Mouse (Mus musculus) heart, embryonic 14.5 days (tissue): Measurements from ENCODE around the gene Nup93. TPM values are rescaled to one million over a fixed set of nuclear protein-coding genes. Genes with fewer than 3 reads are reported as not detected.

Experiments used
- ATAC-seq: fragments of 200-750 bp; cut with Nextera tagmentation; 2 replicates; pipeline ENCODE4 v1.8.0; 2017; ENCODE audit warnings: low read depth, moderate TSS enrichment; ENCODE audit not compliant: insufficient number of reproducible peaks, insufficient read depth, low FRiP score
- H3K27ac ChIP-seq, 2 experiments: fragments of 200-500 bp in 1 of 2; fragments of 300-500 bp in 1 of 2; sonication (generic) in 1 of 2; replicated peaks in 1 of 2; 2 replicates each; pipeline ENCODE4 v1.5.1; 2012 to 2014; ENCODE audit warnings: low read depth in 2 of 2, low read length in 2 of 2, control low read depth in 1 of 2, mild to moderate bottlenecking in 1 of 2, mixed read lengths in 1 of 2; ENCODE audit not compliant: control insufficient read depth in 1 of 2, insufficient read depth in 1 of 2
- H3K27me3 ChIP-seq: fragments of 300-500 bp; sonication (generic); 2 replicates; pipeline ENCODE4 v1.6.1; 2014; ENCODE audit warnings: mild to moderate bottlenecking, low read length, control low read depth; ENCODE audit not compliant: control insufficient read depth, insufficient read depth
- H3K36me3 ChIP-seq: fragments of 300-500 bp; sonication (generic); 2 replicates; pipeline ENCODE4 v1.6.1; 2014; ENCODE audit warnings: mild to moderate bottlenecking, control low read depth, low read length, mixed read lengths; ENCODE audit not compliant: control insufficient read depth, insufficient read depth
- H3K4me1 ChIP-seq, 2 experiments: fragments of 200-500 bp in 1 of 2; fragments of 300-500 bp in 1 of 2; sonication (generic) in 1 of 2; 2 replicates each; pipeline ENCODE4 v1.6.1; 2012 to 2014; ENCODE audit warnings: low read length in 2 of 2, control low read depth in 1 of 2, mixed read lengths in 1 of 2; ENCODE audit not compliant: control insufficient read depth in 2 of 2, insufficient read depth in 2 of 2
- H3K4me2 ChIP-seq: fragments of 300-500 bp; sonication (generic); 2 replicates; pipeline ENCODE4 v1.6.1; 2014; ENCODE audit warnings: mild to moderate bottlenecking, low read length
- H3K4me3 ChIP-seq, 2 experiments: fragments of 200-500 bp in 1 of 2; fragments of 300-500 bp in 1 of 2; sonication (generic) in 1 of 2; 2 replicates each; pipeline ENCODE4 v1.5.1; 2012 to 2014; ENCODE audit warnings: low read length in 2 of 2, mild to moderate bottlenecking in 2 of 2, control low read depth in 1 of 2, low read depth in 1 of 2, moderate library complexity in 1 of 2; ENCODE audit not compliant: control insufficient read depth in 1 of 2, insufficient read depth in 1 of 2
- H3K9ac ChIP-seq: fragments of 300-500 bp; sonication (generic); 2 replicates; pipeline ENCODE4 v1.6.1; 2014; ENCODE audit warnings: mild to moderate bottlenecking, low read length
- H3K9me3 ChIP-seq: fragments of 300-500 bp; sonication (generic); 2 replicates; pipeline ENCODE4 v1.6.1; 2016; ENCODE audit warnings: low read length, control low read depth; ENCODE audit not compliant: control insufficient read depth
- WGBS: fragments of 180-500 bp; shearing (Covaris S2); extraction: QIAGEN DNeasy Blood & Tissue Kit; methylation state at CpG from one replicate; pipeline ENCODE4 v1.1.7; 2014; 5-methylcytosine and 5-hydroxymethylcytosine counted together
- polyA plus RNA-seq: library from polyadenylated mRNA; unstranded; fragments of >200 nt; fragmentation: Nextera tagmentation; extraction: Ambion mirVana; gene quantifications from 2 replicates; pipeline ENCODE4 v1.2.1, GENCODE M21; 2014

The Nup93 gene
- polyA plus RNA-seq, 1 experiment from 2014 or later, result 56.9 TPM

GRCm38 (mm10) chr8:94354571-94354970, 140.2 kb downstream of the Nup93 start:
- peaks cover 23 to 29% of the 10 kb centered on the region in 2 experiments for H3K4me1 ChIP-seq
- H3K4me3 ChIP-seq, result no peak overlapping the region
- 61% methylated on average over 4 of the region's 4 CpGs for WGBS
- H3K27ac ChIP-seq, result no peak overlapping the region
- H3K9ac ChIP-seq, result no peak overlapping the region
- H3K4me2 ChIP-seq, result no peak overlapping the region
- H3K36me3 ChIP-seq, result no peaks in the 10 kb centered on the region
- no peak for ATAC-seq
- no peaks in the 10 kb centered on the region for H3K27me3 ChIP-seq
- H3K9me3 ChIP-seq, result no peaks in the 10 kb centered on the region

- Histone ChIP-seq H3K9ac (no peak overlapping the region), H3K36me3 (no peaks in the 10 kb centered on the region), H3K27ac (peak overlapping the region; percentile 52 to 75), H3K4me2 (peak overlapping the region; percentile 28; the same call in 1 of the 2 replicates), H3K4me3 (no peak overlapping the region), H3K27me3 (no peaks in the 10 kb centered on the region), H3K4me1 (peaks cover 27 to 35% of the 10 kb centered on the region in 2 experiments), H3K9me3 (no peaks in the 10 kb centered on the region)
- ATAC-seq, result peak; percentile 58
- WGBS, result 29% methylated on average over 6 of the region's 6 CpGs
Measured at GRCm38 (mm10) chr8:94357220-94357619, 142.9 kb downstream of the Nup93 start.

- ATAC-seq, result no peak
- Histone ChIP-seq H3K4me1 (peaks cover 37 to 48% of the 10 kb centered on the region in 2 experiments), H3K9ac (no peak overlapping the region), H3K4me2 (no peak overlapping the region), H3K4me3 (no peak overlapping the region), H3K36me3 (no peaks in the 10 kb centered on the region), H3K27me3 (no peaks in the 10 kb centered on the region), H3K27ac (peak overlapping the region in 1 of 2 experiments; percentile 20; a peak in 1 of 4 replicates), H3K9me3 (no peaks in the 10 kb centered on the region)
- 43% methylated on average over 5 of the region's 5 CpGs for WGBS
Measured at GRCm38 (mm10) chr8:94358541-94358940, 144.2 kb downstream of the Nup93 start.

GRCm38 (mm10) chr8:94361774-94362431, 147.5 kb downstream of the Nup93 start:
- Histone ChIP-seq H3K4me3 (no peak overlapping the region), H3K27ac (peak overlapping the region in 1 of 2 experiments; percentile 71; a peak in 2 of 4 replicates), H3K36me3 (no peaks in the 10 kb centered on the region), H3K4me2 (no peak overlapping the region), H3K27me3 (no peaks in the 10 kb centered on the region), H3K4me1 (peaks cover 38 to 50% of the 10 kb centered on the region in 2 experiments), H3K9ac (no peak overlapping the region), H3K9me3 (no peaks in the 10 kb centered on the region)
- no peak for ATAC-seq
- WGBS, result 86% methylated on average over 6 of the region's 6 CpGs

- WGBS, result 70% methylated on average over 7 of the region's 7 CpGs
- Histone ChIP-seq H3K9me3 (no peaks in the 10 kb centered on the region), H3K9ac (no peak overlapping the region), H3K36me3 (no peaks in the 10 kb centered on the region), H3K4me1 (peaks cover 30 to 42% of the 10 kb centered on the region in 2 experiments), H3K27me3 (no peaks in the 10 kb centered on the region), H3K4me3 (no peak overlapping the region), H3K27ac (peak overlapping the region; percentile 56 to 71), H3K4me2 (0 out of 2 replicates have a peak overlapping the region, but pooled peaks have one; percentile 16)
- 0 out of 2 replicates have a peak, but pooled peaks have one; percentile 8 for ATAC-seq
Measured at GRCm38 (mm10) chr8:94362607-94363239, 148.4 kb downstream of the Nup93 start.

GRCm38 (mm10) chr8:94363288-94363688, 148.9 kb downstream of the Nup93 start:
- H3K4me1 ChIP-seq, result peaks cover 28 to 37% of the 10 kb centered on the region in 2 experiments
- H3K4me2 ChIP-seq, result peak overlapping the region; percentile 10; the same call in 1 of the 2 replicates

GRCm38 (mm10) chr8:94363906-94364305, 149.5 kb downstream of the Nup93 start:
- Histone ChIP-seq H3K9ac (no peak overlapping the region), H3K9me3 (no peaks in the 10 kb centered on the region), H3K4me3 (no peak overlapping the region), H3K4me2 (peak overlapping the region; percentile 10; the same call in 1 of the 2 replicates), H3K27ac (peak overlapping the region; percentile 56 to 71), H3K4me1 (peaks cover 21 to 30% of the 10 kb centered on the region in 2 experiments), H3K36me3 (no peaks in the 10 kb centered on the region), H3K27me3 (no peaks in the 10 kb centered on the region)
- ATAC-seq, result no peak
- WGBS, result 58% methylated on average over 2 of the region's 2 CpGs

More at GRCm38 (mm10) chr8:94363288-94363688, 148.9 kb downstream of the Nup93 start:
- Histone ChIP-seq H3K27ac (peak overlapping the region; percentile 56 to 71), H3K9ac (no peak overlapping the region), H3K27me3 (no peaks in the 10 kb centered on the region), H3K36me3 (no peaks in the 10 kb centered on the region), H3K9me3 (no peaks in the 10 kb centered on the region), H3K4me3 (no peak overlapping the region)
- peak; percentile 70 for ATAC-seq
- WGBS, result 41% methylated on average over 4 of the region's 4 CpGs
